Mouse (Mus musculus): ENCODE measurements around the gene Chil5. TPM values are rescaled to one million over a fixed set of nuclear protein-coding genes. Genes with fewer than 3 reads are reported as not detected.
"Not testable (repeated sequence)": the region's sequence is repeated elsewhere in the genome, so short reads cannot be mapped to it uniquely, and the experiment has no call there.

Chil5 gene
- polyA plus RNA-seq, 1 experiment from 2014 or later, result not detected

GRCm38 (mm10) chr3:106040306-106040705 is 7.7 kb upstream of the Chil5 start:
- DNase-seq (ENCODE audit: low spot score) (no peak), ATAC-seq (ENCODE audit: low FRiP score, low TSS enrichment) (no peak)
- Histone ChIP-seq H3K4me2 (replicated peaks; ENCODE audit: low read depth) (no peak overlapping the region), H3K4me1 (replicated peaks; ENCODE audit: control insufficient read depth, insufficient read depth) (no peaks in the 10 kb centered on the region), H3K4me3 (ENCODE audit: low read depth, low read length) (no peak overlapping the region), H3K27me3 (ENCODE audit: control insufficient read depth, insufficient read depth, low read length) (no peaks in the 10 kb centered on the region), H3K9me3 (ENCODE audit: control insufficient read depth, low read length) (no peaks in the 10 kb centered on the region), H3K36me3 (ENCODE audit: control insufficient read depth, insufficient read depth, low read length) (no peaks in the 10 kb centered on the region), H3K27ac (replicated peaks) (no peak overlapping the region), H3K9ac (ENCODE audit: low read length) (no peak overlapping the region)
- 72% methylated on average over 2 of the region's 2 CpGs for WGBS
- no peak for TF ChIP-seq CTCF (IDR thresholded peaks at IDR 0.05; ENCODE audit: low read depth)
- TF ChIP-seq EP300 (optimal IDR thresholded peaks at IDR 0.05), result no peak

- 87% methylated on average over 2 of the region's 2 CpGs for WGBS
- no peak overlapping the region for H3K4me3 ChIP-seq (ENCODE audit: low read depth, low read length)
- TF ChIP-seq EP300 (optimal IDR thresholded peaks at IDR 0.05) (no peak), CTCF (IDR thresholded peaks at IDR 0.05; ENCODE audit: low read depth) (no peak)
- no peaks in the 10 kb centered on the region for H3K4me1 ChIP-seq (replicated peaks; ENCODE audit: control insufficient read depth, insufficient read depth)
- H3K36me3 ChIP-seq (ENCODE audit: control insufficient read depth, insufficient read depth, low read length), result no peaks in the 10 kb centered on the region
- no peak overlapping the region for H3K27ac ChIP-seq (replicated peaks)
- no peak for DNase-seq (ENCODE audit: low spot score)
- H3K9ac ChIP-seq (ENCODE audit: low read length), result no peak overlapping the region
- no peak for ATAC-seq (ENCODE audit: low FRiP score, low TSS enrichment)
- H3K9me3 ChIP-seq (ENCODE audit: control insufficient read depth, low read length), result no peaks in the 10 kb centered on the region
- H3K4me2 ChIP-seq (replicated peaks; ENCODE audit: low read depth), result no peak overlapping the region
- H3K27me3 ChIP-seq (ENCODE audit: control insufficient read depth, insufficient read depth, low read length), result no peaks in the 10 kb centered on the region
Observed at GRCm38 (mm10) chr3:106024135-106024534, 8.5 kb downstream of the Chil5 start.

- no peak overlapping the region for H3K4me3 ChIP-seq (ENCODE audit: low read depth, low read length)
- TF ChIP-seq EP300 (optimal IDR thresholded peaks at IDR 0.05), result no peak
- TF ChIP-seq CTCF (IDR thresholded peaks at IDR 0.05; ENCODE audit: low read depth), result peak; percentile 73
- H3K9ac ChIP-seq (ENCODE audit: low read length), result no peak overlapping the region
- H3K4me1 ChIP-seq (replicated peaks; ENCODE audit: control insufficient read depth, insufficient read depth), result no peaks in the 10 kb centered on the region
- no peak for ATAC-seq (ENCODE audit: low FRiP score, low TSS enrichment)
- H3K9me3 ChIP-seq (ENCODE audit: control insufficient read depth, low read length), result no peaks in the 10 kb centered on the region
- no peak overlapping the region for H3K27ac ChIP-seq (replicated peaks)
- H3K4me2 ChIP-seq (replicated peaks; ENCODE audit: low read depth), result no peak overlapping the region
- no peaks in the 10 kb centered on the region; the same call in 1 of the 2 replicates for H3K27me3 ChIP-seq (ENCODE audit: control insufficient read depth, insufficient read depth, low read length)
- DNase-seq (ENCODE audit: low spot score), result no peak
- H3K36me3 ChIP-seq (ENCODE audit: control insufficient read depth, insufficient read depth, low read length), result no peaks in the 10 kb centered on the region
Observed at GRCm38 (mm10) chr3:106021840-106022239, 10.8 kb downstream of the Chil5 start.

GRCm38 (mm10) chr3:106014546-106014945 is 18.1 kb downstream of the Chil5 start, which contains the start of gene Pifo:
TSS of gene Pifo (minus strand) at chr3:106014646.
- Histone ChIP-seq H3K9ac (ENCODE audit: low read length) (no peak within 1 kb of the TSS), H3K27ac (replicated peaks) (no peak within 1 kb of the TSS), H3K36me3 (ENCODE audit: control insufficient read depth, insufficient read depth, low read length) (no peaks in the 10 kb centered on the region), H3K4me1 (replicated peaks; ENCODE audit: control insufficient read depth, insufficient read depth) (no peaks in the 10 kb centered on the region), H3K9me3 (ENCODE audit: control insufficient read depth, low read length) (no peaks in the 10 kb centered on the region), H3K4me3 (ENCODE audit: low read depth, low read length) (no peak within 1 kb of the TSS), H3K4me2 (replicated peaks; ENCODE audit: low read depth) (no peak within 1 kb of the TSS), H3K27me3 (ENCODE audit: control insufficient read depth, insufficient read depth, low read length) (no peaks in the 10 kb centered on the region; the same call in 1 of the 2 replicates)
- 91% methylated on average over 2 of the region's 2 CpGs for WGBS
- no peak for TF ChIP-seq CTCF (IDR thresholded peaks at IDR 0.05; ENCODE audit: low read depth)
- no peak for TF ChIP-seq EP300 (optimal IDR thresholded peaks at IDR 0.05)
- DNase-seq (ENCODE audit: low spot score) (no peak), ATAC-seq (ENCODE audit: low FRiP score, low TSS enrichment) (no peak)

- not testable (repeated sequence) for H3K27me3 ChIP-seq (ENCODE audit: control insufficient read depth, insufficient read depth, low read length); H3K4me2 ChIP-seq (replicated peaks; ENCODE audit: low read depth); H3K9ac ChIP-seq (ENCODE audit: low read length); H3K9me3 ChIP-seq (ENCODE audit: control insufficient read depth, low read length); H3K4me1 ChIP-seq (replicated peaks; ENCODE audit: control insufficient read depth, insufficient read depth); H3K27ac ChIP-seq (replicated peaks); ATAC-seq (ENCODE audit: low FRiP score, low TSS enrichment); H3K36me3 ChIP-seq (ENCODE audit: control insufficient read depth, insufficient read depth, low read length); DNase-seq (ENCODE audit: low spot score); H3K4me3 ChIP-seq (ENCODE audit: low read depth, low read length)
- 60% methylated on average over 10 of the region's 10 CpGs for WGBS
Observed at GRCm38 (mm10) chr3:106003360-106003759, 29.3 kb downstream of the Chil5 start.

GRCm38 (mm10) chr3:106001416-106002370 is 30.9 kb downstream of the Chil5 start:
- H3K9ac ChIP-seq (ENCODE audit: low read length), result no peak overlapping the region
- H3K4me3 ChIP-seq (ENCODE audit: low read depth, low read length), result no peak overlapping the region
- peak; percentile 88 for ATAC-seq (ENCODE audit: low FRiP score, low TSS enrichment)
- no peaks in the 10 kb centered on the region for H3K9me3 ChIP-seq (ENCODE audit: control insufficient read depth, low read length)
- TF ChIP-seq EP300 (optimal IDR thresholded peaks at IDR 0.05) (no peak), CTCF (IDR thresholded peaks at IDR 0.05; ENCODE audit: low read depth) (no peak)
- H3K27ac ChIP-seq (replicated peaks), result no peak overlapping the region
- H3K36me3 ChIP-seq (ENCODE audit: control insufficient read depth, insufficient read depth, low read length), result no peaks in the 10 kb centered on the region
- DNase-seq (ENCODE audit: low spot score), result peak; percentile 67
- H3K4me1 ChIP-seq (replicated peaks; ENCODE audit: control insufficient read depth, insufficient read depth), result no peaks in the 10 kb centered on the region; the same call in 1 of the 2 replicates
- WGBS, result 18% methylated on average over 17 of the region's 17 CpGs
- no peaks in the 10 kb centered on the region for H3K27me3 ChIP-seq (ENCODE audit: control insufficient read depth, insufficient read depth, low read length)
- no peak overlapping the region; the same call in 1 of the 2 replicates for H3K4me2 ChIP-seq (replicated peaks; ENCODE audit: low read depth)
